Mouse (Mus musculus) midbrain, embryonic 11.5 days (tissue): ENCODE results near the gene Atp6v0c. TPM values are rescaled to one million over a fixed set of nuclear protein-coding genes. Genes with fewer than 3 reads are reported as not detected.

ENCODE experiments used
- ATAC-seq: fragments of 200-750 bp; cut with Nextera tagmentation; 2 replicates; pipeline ENCODE4 v1.8.0; 2017; ENCODE audit warnings: moderate TSS enrichment, moderate library complexity; ENCODE audit not compliant: low FRiP score
- DNase-seq: peaks from one replicate; pipeline ENCODE4 v3.0.0; 2015; ENCODE audit warnings: low spot score; ENCODE audit errors: missing footprints
- H3K27ac ChIP-seq: fragments of 300-500 bp; sonication (generic); 2 replicates; pipeline ENCODE4 v1.5.1; 2014; ENCODE audit warnings: low read depth, low read length
- H3K27me3 ChIP-seq: fragments of 300-500 bp; sonication (generic); 2 replicates; pipeline ENCODE4 v1.6.1; 2014; ENCODE audit warnings: mild to moderate bottlenecking, low read length, moderate library complexity, mixed read lengths; ENCODE audit not compliant: control insufficient read depth, insufficient read depth
- H3K36me3 ChIP-seq: fragments of 300-500 bp; sonication (generic); 2 replicates; pipeline ENCODE4 v1.6.1; 2014; ENCODE audit warnings: mild to moderate bottlenecking, low read length, moderate library complexity, mixed read lengths; ENCODE audit not compliant: control insufficient read depth, insufficient read depth
- H3K4me1 ChIP-seq: fragments of 300-500 bp; sonication (generic); 2 replicates; pipeline ENCODE4 v1.6.1; 2014; ENCODE audit warnings: low read length; ENCODE audit not compliant: control insufficient read depth, insufficient read depth
- H3K4me2 ChIP-seq: fragments of 300-500 bp; sonication (generic); 2 replicates; pipeline ENCODE4 v1.6.1; 2014; ENCODE audit warnings: mild to moderate bottlenecking, moderate library complexity
- H3K4me3 ChIP-seq: fragments of 300-500 bp; sonication (generic); 2 replicates; pipeline ENCODE4 v1.5.1; 2014; ENCODE audit warnings: low read depth, low read length
- H3K9ac ChIP-seq: fragments of 300-500 bp; sonication (generic); 2 replicates; pipeline ENCODE4 v1.6.1; 2014; ENCODE audit warnings: low read length
- H3K9me3 ChIP-seq: fragments of 300-500 bp; sonication (generic); 2 replicates; pipeline ENCODE4 v1.6.1; 2016; ENCODE audit warnings: low read length; ENCODE audit not compliant: control insufficient read depth
- WGBS: fragments of 180-500 bp; shearing (Covaris S2); extraction: QIAGEN DNeasy Blood & Tissue Kit; methylation state at CpG from one replicate; pipeline ENCODE4 v1.1.7; 2014; 5-methylcytosine and 5-hydroxymethylcytosine counted together
- polyA plus RNA-seq: library from polyadenylated mRNA; unstranded; fragments of >200 nt; fragmentation: Nextera tagmentation; extraction: Ambion mirVana; gene quantifications from 2 replicates; pipeline ENCODE4 v1.2.1, GENCODE M21; 2014

Atp6v0c gene
- polyA plus RNA-seq, 1 experiment from 2014 or later: 465 TPM

GRCm38 (mm10) chr17:24119446-24119845 is 50.1 kb downstream of the Atp6v0c start:
- Histone ChIP-seq H3K4me1 (no peaks in the 10 kb centered on the region), H3K27me3 (no peaks in the 10 kb centered on the region), H3K4me2 (no peak overlapping the region), H3K4me3 (no peak overlapping the region), H3K36me3 (no peaks in the 10 kb centered on the region), H3K9me3 (no peaks in the 10 kb centered on the region), H3K27ac (no peak overlapping the region), H3K9ac (no peak overlapping the region)
- DNase-seq (no peak), ATAC-seq (no peak)
- WGBS: 90% methylated on average over 3 of the region's 3 CpGs

Other genes with a start within 250 kb of the Atp6v0c start
- gene Sbp, start 228.0 kb downstream of the Atp6v0c start, polyA plus RNA-seq: not detected in 2 replicates
- gene Sbpl, start 214.4 kb downstream of the Atp6v0c start, polyA plus RNA-seq: not detected in 2 replicates
- not detected in 2 replicates for gene Prss30, start 189.1 kb downstream of the Atp6v0c start, polyA plus RNA-seq
- gene Prss22, start 171.6 kb downstream of the Atp6v0c start, polyA plus RNA-seq: 0.19 TPM in 1 of 2 replicates, not detected in the other
- gene Prss27, start 131.6 kb downstream of the Atp6v0c start, polyA plus RNA-seq: not detected in 2 replicates
- 76.8 and 80.0 TPM in 2 replicates for gene Kctd5, start 96.2 kb downstream of the Atp6v0c start, polyA plus RNA-seq
- 41.2 and 47.7 TPM in 2 replicates for gene Pdpk1, start 18.8 kb downstream of the Atp6v0c start, polyA plus RNA-seq
- gene Amdhd2, start 5.9 kb downstream of the Atp6v0c start, polyA plus RNA-seq: 26.8 and 27.3 TPM in 2 replicates
- gene Tbc1d24, start 35.9 kb upstream of the Atp6v0c start, polyA plus RNA-seq: 6.5 and 7.3 TPM in 2 replicates
- 2.3 and 3.0 TPM in 2 replicates for gene Ntn3, start 39.8 kb upstream of the Atp6v0c start, polyA plus RNA-seq
- 15.1 and 16.9 TPM in 2 replicates for gene Tedc2, start 51.1 kb upstream of the Atp6v0c start, polyA plus RNA-seq
- gene Ccnf, start 81.8 kb upstream of the Atp6v0c start, polyA plus RNA-seq: 89.9 and 98.6 TPM in 2 replicates
- 0.06 TPM in 1 of 2 replicates, not detected in the other for gene Abca17, start 181.4 kb upstream of the Atp6v0c start, polyA plus RNA-seq
- gene Abca3, start 182.2 kb upstream of the Atp6v0c start, polyA plus RNA-seq: 11.6 and 12.2 TPM in 2 replicates
- gene Rnps1, start 244.9 kb upstream of the Atp6v0c start, polyA plus RNA-seq: 379 and 380 TPM in 2 replicates